Mouse (Mus musculus) ES-Bruce4 (cell line): ENCODE measurements around the gene Alg2.

Experiments
- CTCF ChIP-seq: IDR thresholded peaks from one replicate; pipeline ENCODE4 v1.8.1; 2011; ENCODE audit warnings: low read depth, low read length
- EP300 ChIP-seq: IDR thresholded peaks from 2 replicates; pipeline ENCODE4 v1.6.1; 2011; ENCODE audit warnings: low read depth, low read length; ENCODE audit not compliant: insufficient read depth
- POLR2A ChIP-seq: IDR thresholded peaks from one replicate; pipeline ENCODE4 v1.8.1; 2011; ENCODE audit warnings: low read length; ENCODE audit not compliant: insufficient read depth

DNA sequence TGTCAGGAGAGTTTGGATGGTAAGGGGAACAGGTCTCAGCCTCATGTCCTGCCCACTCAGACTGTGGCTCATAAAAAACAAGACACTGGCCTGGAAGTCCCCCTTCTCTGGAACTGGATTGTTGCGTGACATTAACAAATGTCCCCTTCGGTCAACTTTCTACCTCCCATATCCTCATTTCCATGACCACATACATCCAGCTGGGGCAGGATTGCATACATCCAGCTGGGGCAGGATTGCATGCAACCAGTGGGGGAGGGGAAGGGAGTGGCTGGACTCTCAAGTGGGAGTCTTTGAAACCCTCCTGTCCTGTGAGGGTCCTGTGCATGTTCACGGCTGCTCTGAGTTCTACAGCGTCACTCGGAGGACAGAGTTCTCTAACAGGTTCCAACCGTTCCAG lies 17.1 kb upstream of the Alg2 start:
- no peak for TF ChIP-seq CTCF
- TF ChIP-seq POLR2A, result no peak
- TF ChIP-seq EP300, result no peak
